Mouse (Mus musculus): Measurements from ENCODE around the gene Dhx35. TPM values are rescaled to one million over a fixed set of nuclear protein-coding genes. Genes with fewer than 3 reads are reported as not detected.

Dhx35 gene
- 13.2 TPM for polyA plus RNA-seq (2017; shearing (Covaris generic))

GRCm38 (mm10) chr2:158794494-158795004 lies at the start of gene Dhx35:
Gene Dhx35, plus strand, starts transcription at chr2:158794807.

GRCm38 (mm10) chr2:158767742-158768339 lies 26.8 kb upstream of the Dhx35 start, which contains the start of gene Fam83d:
Gene Fam83d, plus strand, starts transcription at chr2:158768093.

Other genes with a start within 250 kb of the Dhx35 start
- gene Slc32a1, start 184.0 kb upstream of the Dhx35 start, polyA plus RNA-seq (2017; shearing (Covaris generic)), result not detected
- gene Actr5, start 169.9 kb upstream of the Dhx35 start, polyA plus RNA-seq (2017; shearing (Covaris generic)), result 79.7 TPM
- gene Ppp1r16b, start 129.4 kb upstream of the Dhx35 start, polyA plus RNA-seq (2017; shearing (Covaris generic)), result 55.2 TPM
- gene Fam83d, start 26.7 kb upstream of the Dhx35 start, polyA plus RNA-seq (2017; shearing (Covaris generic)), result 4.7 TPM